Mouse (Mus musculus) E14TG2a.4 (cell line): Measurements from ENCODE around the gene 4930518I15Rik.

Experiments
- H3K27me3 ChIP-seq: 2 replicates; pipeline ENCODE4 v1.6.1; 2014; ENCODE audit warnings: low read length, control low read depth; ENCODE audit not compliant: insufficient read depth
- H3K36me3 ChIP-seq: 2 replicates; pipeline ENCODE4 v1.6.1; 2014; ENCODE audit warnings: low read length, control low read depth; ENCODE audit not compliant: insufficient read depth
- H3K4me1 ChIP-seq: replicated peaks from 2 replicates; pipeline ENCODE4 v1.6.1; 2014; ENCODE audit warnings: low read depth, low read length, control low read depth
- H3K4me3 ChIP-seq: replicated peaks from 2 replicates; pipeline ENCODE4 v1.5.1; 2014; ENCODE audit warnings: mild to moderate bottlenecking, low read length
- H3K9me3 ChIP-seq: 2 replicates; pipeline ENCODE4 v1.6.1; 2014; ENCODE audit warnings: low read length, control low read depth
- CTCF ChIP-seq: conservative IDR thresholded peaks from 2 replicates; pipeline ENCODE4 v1.5.1; 2014; ENCODE audit warnings: low read length
- NANOG ChIP-seq: IDR thresholded peaks from 2 replicates; pipeline ENCODE4 v1.6.1; 2014; ENCODE audit warnings: borderline replicate concordance, low read length, mixed read lengths
- POU5F1 ChIP-seq: IDR thresholded peaks from 2 replicates; pipeline ENCODE4 v1.6.1; 2014; ENCODE audit warnings: low read length, borderline replicate concordance

The 4930518I15Rik gene

DNA sequence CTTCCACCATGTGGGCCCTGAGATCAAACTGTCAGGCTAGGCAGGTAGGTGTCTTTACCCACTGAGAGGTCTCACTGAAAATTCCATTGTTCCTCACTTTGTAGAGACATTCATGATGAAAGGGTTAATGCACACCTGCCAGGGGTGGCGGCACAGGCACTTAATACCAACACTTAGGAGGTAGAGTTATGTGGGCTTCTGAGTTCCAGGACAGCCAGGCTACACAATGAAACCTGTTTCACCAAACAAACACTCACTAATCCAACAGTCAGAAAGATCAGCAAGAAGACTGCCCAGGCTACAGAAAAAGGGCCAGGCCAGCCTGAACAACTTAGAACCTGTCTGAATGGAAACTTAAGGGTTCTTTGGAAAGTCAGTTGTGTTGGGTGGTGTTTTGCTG is 41.6 kb downstream of the 4930518I15Rik start:
- Histone ChIP-seq H3K9me3 (peaks cover 6% of the 10 kb centered on the region), H3K36me3 (0 out of 2 replicates have a peak, but pooled peaks cover 6% of the 10 kb centered on the region), H3K4me3 (no peak overlapping the region), H3K27me3 (no peaks in the 10 kb centered on the region), H3K4me1 (peaks cover 25% of the 10 kb centered on the region)
- TF ChIP-seq NANOG: no peak
- no peak for TF ChIP-seq CTCF
- TF ChIP-seq POU5F1: no peak

DNA sequence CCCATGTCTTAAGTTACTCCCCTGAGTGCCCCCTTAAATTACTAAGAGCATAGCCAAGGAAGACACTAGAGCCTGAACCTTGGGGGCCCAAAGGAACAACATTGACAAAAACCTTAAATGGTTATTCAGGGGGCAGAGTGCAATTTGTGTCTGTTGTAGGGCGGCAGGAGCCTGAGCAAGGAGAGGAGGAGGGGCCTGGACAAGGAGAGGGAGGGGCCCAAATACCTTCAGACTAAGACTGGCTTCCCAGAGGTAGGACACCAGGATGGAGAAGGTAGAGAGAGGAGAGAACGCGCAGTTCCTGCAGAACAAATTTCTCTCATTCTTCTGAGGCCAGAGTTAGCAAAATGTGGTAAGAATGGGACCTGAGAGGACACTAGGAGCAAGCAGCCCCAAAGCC is 42.3 kb downstream of the 4930518I15Rik start:
- H3K27me3 ChIP-seq: no peaks in the 10 kb centered on the region
- 0 out of 2 replicates have a peak, but pooled peaks cover 6% of the 10 kb centered on the region for H3K36me3 ChIP-seq
- H3K4me3 ChIP-seq: no peak overlapping the region
- peaks cover 25% of the 10 kb centered on the region for H3K4me1 ChIP-seq
- peaks cover 6% of the 10 kb centered on the region for H3K9me3 ChIP-seq
- TF ChIP-seq CTCF: no peak
- TF ChIP-seq POU5F1: no peak
- TF ChIP-seq NANOG: no peak

DNA sequence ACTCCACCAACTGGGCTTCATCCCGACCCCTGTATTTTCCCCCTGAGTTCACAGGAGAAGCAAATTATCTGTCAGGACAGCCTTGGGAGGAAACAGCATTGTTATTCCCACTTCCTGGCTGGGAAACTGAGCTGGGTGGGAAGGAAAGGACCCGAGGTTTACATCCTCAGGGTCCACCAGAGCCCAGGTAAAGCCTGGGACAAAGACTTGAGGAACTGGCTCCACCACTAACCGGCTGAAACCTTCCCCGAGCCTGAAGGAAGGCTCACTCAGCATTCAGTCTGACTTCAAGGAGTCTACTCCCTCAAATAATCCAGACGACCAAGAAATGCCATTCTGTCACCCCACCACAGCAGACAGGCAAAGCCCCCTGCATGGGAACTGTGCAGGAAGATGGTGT is 42.9 kb downstream of the 4930518I15Rik start:
- Histone ChIP-seq H3K4me1 (peaks cover 31% of the 10 kb centered on the region), H3K9me3 (peaks cover 6% of the 10 kb centered on the region), H3K27me3 (no peaks in the 10 kb centered on the region), H3K4me3 (no peak overlapping the region), H3K36me3 (0 out of 2 replicates have a peak, but pooled peaks cover 6% of the 10 kb centered on the region)
- TF ChIP-seq POU5F1: no peak

DNA sequence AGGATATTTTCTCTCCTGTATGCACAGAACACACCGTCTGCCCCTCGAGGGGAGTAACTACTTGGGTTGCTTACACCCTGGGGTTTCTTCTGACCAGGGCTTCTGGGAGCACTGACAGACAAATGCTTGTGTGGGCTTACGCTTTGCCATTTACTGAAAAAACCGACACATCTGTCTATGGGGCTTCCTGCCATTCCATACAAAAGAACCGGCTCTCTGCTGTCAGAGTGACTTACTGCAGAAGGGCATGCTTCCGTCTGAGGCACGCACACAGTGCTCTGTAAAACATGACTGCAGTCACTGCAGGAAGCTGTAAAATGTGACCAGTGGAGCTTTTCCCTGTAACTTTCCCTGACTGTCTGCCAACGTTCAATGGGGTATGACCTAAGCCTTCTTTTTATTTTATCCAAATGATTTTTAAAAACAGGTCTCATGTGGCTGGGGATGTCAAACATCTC is 43.4 kb downstream of the 4930518I15Rik start:
- Histone ChIP-seq H3K27me3 (no peaks in the 10 kb centered on the region), H3K4me3 (no peak overlapping the region), H3K36me3 (0 out of 2 replicates have a peak, but pooled peaks cover 6% of the 10 kb centered on the region), H3K9me3 (peaks cover 5% of the 10 kb centered on the region), H3K4me1 (peaks cover 35% of the 10 kb centered on the region)
- TF ChIP-seq NANOG (no peak), CTCF (no peak), POU5F1 (no peak)

DNA sequence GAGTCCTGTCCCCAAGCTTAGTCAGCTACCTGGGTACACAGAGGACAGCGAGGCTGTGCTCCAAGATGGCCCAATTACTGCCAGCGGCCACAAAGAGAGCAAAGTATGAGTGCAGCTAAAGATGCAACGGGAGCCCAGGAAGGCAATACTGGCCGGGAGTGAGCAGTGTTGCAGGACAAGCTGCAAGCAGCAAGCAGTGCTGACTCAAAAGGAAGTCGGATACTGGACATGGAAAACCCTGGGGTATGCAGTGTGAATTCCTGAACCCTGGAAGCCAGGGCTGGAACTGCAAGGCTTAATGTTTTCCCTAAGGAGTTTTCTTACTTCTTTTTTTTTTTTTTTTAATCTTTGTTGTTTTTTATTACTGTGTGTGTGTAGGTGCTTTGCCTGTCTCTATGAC is 46.2 kb downstream of the 4930518I15Rik start:
- TF ChIP-seq POU5F1 (no peak), CTCF (no peak), NANOG (no peak)
- Histone ChIP-seq H3K4me1 (peaks cover 35% of the 10 kb centered on the region), H3K27me3 (no peaks in the 10 kb centered on the region), H3K9me3 (no peaks in the 10 kb centered on the region), H3K4me3 (no peak overlapping the region), H3K36me3 (no peaks in the 10 kb centered on the region)

DNA sequence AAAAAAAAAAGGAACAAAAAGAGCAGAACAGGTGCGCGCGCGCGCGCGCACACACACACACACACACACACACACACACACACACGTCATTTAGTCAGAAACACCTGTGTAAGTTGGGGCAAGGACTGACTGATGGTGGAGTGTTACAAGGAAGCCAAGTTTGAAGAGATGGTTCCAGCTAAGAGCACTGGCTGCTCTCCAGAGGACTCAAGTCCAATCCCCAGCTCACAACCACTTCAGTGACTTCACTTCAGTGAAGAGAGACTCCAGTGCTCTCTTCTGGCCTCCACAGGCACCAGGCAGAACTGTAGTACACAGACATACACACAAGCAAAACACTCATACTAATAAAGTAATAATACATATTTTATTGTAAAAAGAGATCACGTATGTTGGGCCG is 47.0 kb downstream of the 4930518I15Rik start:
- peaks cover 29% of the 10 kb centered on the region for H3K4me1 ChIP-seq
- no peak overlapping the region for H3K4me3 ChIP-seq
- H3K36me3 ChIP-seq: no peaks in the 10 kb centered on the region
- TF ChIP-seq NANOG (no peak), CTCF (no peak), POU5F1 (no peak)
- no peaks in the 10 kb centered on the region for H3K9me3 ChIP-seq
- no peaks in the 10 kb centered on the region for H3K27me3 ChIP-seq

DNA sequence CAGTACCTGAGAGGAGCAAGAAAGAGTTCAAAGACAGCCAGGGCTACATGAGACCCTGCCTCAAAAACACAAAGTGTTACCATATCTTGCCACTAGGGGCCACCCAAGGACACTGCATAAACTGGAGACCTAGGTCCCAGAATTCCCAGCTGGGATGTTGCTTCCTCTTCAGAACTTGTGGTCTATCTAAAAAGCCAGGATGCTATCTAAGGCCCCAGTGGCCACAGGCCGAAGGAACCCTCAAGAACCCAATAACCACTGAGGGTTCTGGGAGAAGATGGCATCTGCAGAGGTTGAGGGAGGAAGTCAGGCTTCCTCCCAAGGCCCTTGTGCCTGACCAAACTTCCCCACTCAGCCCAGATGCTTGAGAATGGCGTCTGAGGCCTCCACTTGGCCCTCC is 48.2 kb downstream of the 4930518I15Rik start:
- Histone ChIP-seq H3K4me3 (no peak overlapping the region), H3K4me1 (peaks cover 17% of the 10 kb centered on the region), H3K36me3 (no peaks in the 10 kb centered on the region), H3K9me3 (no peaks in the 10 kb centered on the region), H3K27me3 (no peaks in the 10 kb centered on the region)
- peak; percentile 86 for TF ChIP-seq CTCF
- no peak for TF ChIP-seq POU5F1

DNA sequence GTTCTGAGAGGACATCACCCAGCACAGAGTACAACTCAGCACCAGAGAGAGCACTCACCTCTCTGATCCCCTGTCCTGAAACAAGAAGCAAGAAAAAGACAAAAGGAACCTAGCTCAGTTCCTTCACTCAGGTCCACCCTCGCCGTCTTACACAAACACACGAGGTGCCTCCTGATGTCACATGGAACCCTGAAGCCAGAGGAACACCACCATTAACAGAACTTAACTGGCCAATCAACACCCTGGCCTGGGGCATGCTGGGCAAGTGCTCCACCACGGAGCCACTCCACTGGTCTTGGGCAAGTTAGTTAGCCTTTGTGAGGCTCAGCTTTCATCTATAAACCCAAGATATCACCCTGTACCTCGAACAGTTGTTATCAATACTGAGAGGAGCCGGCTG is 50.9 kb downstream of the 4930518I15Rik start:
- TF ChIP-seq NANOG: no peak
- no peak for TF ChIP-seq CTCF
- peaks cover 19% of the 10 kb centered on the region for H3K4me1 ChIP-seq
- no peaks in the 10 kb centered on the region for H3K9me3 ChIP-seq
- H3K27me3 ChIP-seq: no peaks in the 10 kb centered on the region
- no peak overlapping the region for H3K4me3 ChIP-seq
- no peaks in the 10 kb centered on the region for H3K36me3 ChIP-seq
